Mouse (Mus musculus): ENCODE data around the gene Cyba.
A peak's percentile ranks its signal among the peaks of the same experiment; 100 is the strongest.

- TF ChIP-seq CTCF (IDR thresholded peaks at IDR 0.05; ENCODE audit: low read depth) (peak; percentile 52), EP300 (IDR thresholded peaks at IDR 0.05; ENCODE audit: low read depth) (no peak)
Measured at GRCm38 (mm10) chr8:122459218-122459900, 26.6 kb upstream of the Cyba start.

Measured in liver, postnatal 0 days (tissue).